Mouse (Mus musculus) urinary bladder, adult 18-20 months (tissue): ENCODE measurements around the gene Synpo2.

Experiments
- DNase-seq, 2 experiments: peaks; one replicate each; pipeline ENCODE4 v3.0.0; 2022; ENCODE audit warnings: low spot score in 2 of 2, mixed read lengths in 2 of 2

Synpo2 gene

DNA sequence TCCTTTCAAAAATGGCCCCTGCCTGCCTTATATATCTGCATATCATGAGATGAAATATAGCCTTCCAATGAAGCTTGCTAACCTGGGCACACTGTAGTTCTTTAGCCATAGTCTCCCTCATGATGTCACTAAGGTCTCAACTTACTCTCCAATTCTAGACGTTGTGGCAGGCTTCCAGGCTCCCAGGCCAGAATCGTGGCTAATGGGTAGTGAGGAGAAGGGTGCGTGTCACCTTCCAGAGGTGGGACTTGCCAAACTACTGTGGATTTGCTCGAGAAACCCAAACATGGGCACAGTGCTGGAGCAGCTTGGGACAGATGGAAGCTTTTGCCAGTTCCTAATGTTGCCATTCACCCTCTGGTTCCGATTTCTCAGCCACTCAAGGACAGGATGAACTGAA, 69.5 kb downstream of the Synpo2 start:
- no peak for DNase-seq

DNA sequence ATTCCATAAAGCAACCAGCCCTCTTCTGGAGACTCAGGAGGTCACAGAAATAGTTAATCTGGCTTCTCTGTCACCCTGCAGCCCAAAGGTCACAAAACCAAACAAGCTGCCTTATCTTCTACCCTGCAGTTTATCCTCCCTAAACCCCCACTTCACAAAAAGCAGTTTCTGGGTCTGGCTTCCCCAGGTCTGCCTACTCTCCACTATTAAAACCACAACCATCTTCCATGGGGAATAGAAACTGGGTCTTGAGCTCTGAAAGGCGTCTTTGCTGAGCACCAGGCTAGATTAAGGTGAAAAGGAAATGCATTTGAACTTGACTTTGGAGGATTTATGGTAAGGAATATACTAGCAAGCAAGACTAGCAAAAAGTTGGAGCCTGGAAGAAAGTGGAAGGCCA, 71.8 kb downstream of the Synpo2 start:
- no peak for DNase-seq

- DNase-seq, result no peak
Observed at GRCm38 (mm10) chr3:123163192-123163523, 72.8 kb downstream of the Synpo2 start.

GRCm38 (mm10) chr3:123162289-123163191, 73.4 kb downstream of the Synpo2 start:
- no peak for DNase-seq

- DNase-seq, result no peak
Observed at GRCm38 (mm10) chr3:123160792-123161191, 75.2 kb downstream of the Synpo2 start.

GRCm38 (mm10) chr3:123159139-123159824, 76.7 kb downstream of the Synpo2 start:
- DNase-seq, result no peak

- no peak for DNase-seq
Observed at GRCm38 (mm10) chr3:123158579-123158978, 77.4 kb downstream of the Synpo2 start.

DNA sequence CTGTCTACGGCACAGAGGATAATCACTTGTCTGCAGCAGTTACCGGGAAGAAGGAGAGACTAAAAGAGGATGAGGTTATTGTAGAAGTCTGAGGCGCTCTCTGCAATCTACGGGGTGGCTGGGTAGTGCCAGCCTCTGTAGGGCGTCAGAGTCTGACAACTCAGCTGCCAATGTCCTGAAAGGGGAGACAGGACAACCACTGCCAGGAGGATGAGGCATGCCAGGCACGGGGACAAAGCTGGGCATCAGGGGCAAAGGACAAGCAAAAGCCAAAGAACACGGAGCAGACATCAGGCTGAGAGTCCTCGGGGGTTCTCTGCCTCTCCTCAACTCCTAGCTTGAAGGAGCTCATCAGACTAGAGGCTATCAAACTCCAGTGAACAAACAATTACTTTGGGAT, 82.6 kb downstream of the Synpo2 start:
- no peak for DNase-seq

GRCm38 (mm10) chr3:123152911-123153310, 83.0 kb downstream of the Synpo2 start:
- DNase-seq, result no peak

- DNase-seq, result no peak
Observed at GRCm38 (mm10) chr3:123150523-123151135, 85.3 kb downstream of the Synpo2 start.

DNA sequence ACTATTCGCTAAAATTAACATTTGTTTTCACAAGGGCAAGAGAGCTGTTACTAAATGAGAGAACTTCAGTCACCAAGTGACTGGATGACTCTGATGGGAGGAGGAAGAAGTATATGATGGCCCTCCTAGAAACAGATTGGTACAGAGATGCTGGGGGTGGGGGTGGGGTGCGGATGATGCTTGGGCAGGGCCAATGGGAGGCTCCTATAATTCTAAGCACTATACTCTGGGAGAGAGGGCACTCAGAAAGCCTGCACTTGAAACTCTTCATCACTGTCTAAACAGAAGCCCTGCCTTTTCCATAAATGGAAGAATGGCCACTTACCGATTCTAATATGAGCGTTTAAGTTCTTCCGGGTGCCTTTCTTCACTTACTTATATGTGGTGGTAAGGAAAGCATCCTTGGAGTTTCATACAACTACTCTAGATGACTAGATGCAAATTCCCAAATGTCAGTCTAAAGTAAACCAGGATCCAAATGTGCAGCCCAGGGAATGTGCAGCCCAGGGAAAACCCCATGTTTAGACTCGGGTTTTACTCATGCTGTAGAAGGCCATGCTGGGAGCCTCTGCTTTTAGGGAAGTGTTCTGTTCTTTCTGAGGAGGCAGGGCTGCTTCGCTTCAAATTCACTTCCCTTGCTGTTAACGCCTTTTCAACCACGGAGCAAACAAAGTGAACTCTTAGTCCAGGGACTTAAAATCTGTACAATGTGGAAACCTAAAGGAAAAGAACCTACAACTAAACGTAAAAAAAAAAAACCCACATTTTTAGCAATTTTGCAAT, 86.4 kb downstream of the Synpo2 start:
- DNase-seq, result no peak

DNA sequence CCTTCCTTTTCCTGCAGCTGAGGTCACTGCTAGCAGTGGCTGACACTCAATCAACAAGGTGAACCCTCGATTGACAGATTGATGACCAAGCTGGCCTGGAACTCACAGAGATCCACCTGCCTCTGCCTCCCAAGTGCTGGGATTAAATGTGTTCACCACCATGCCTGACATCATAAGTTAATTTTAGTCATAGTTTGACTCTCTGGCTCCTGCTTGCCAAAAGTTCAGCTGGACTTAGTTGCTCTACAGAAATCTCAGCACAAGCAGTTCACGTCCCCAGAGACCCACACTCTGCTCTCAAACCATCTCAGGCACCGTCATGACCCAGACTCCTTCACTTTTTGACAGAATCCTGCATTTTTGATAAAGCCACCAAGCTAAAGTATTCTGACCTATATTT, 87.3 kb downstream of the Synpo2 start:
- no peak for DNase-seq

DNA sequence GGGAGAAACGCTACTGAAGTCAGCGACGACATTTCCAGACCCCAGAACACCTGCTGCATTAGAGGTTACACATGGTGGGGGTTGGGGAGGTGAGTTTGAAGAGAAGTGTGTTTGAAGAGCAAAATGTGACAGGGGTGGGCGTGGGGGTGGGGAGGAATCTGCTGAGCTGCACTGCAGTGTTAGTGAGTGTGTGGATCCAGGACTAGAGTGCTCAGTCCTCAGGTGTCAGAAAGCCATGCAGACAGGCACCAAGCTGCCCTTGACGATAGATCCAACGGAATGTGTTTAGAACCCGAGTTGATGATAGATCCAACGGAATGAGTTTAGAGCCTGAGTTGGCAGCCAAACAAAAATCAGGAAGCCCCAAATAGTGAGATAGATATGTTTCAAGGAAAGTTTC, 89.4 kb downstream of the Synpo2 start:
- DNase-seq, result no peak

GRCm38 (mm10) chr3:123145942-123146341, 90.0 kb downstream of the Synpo2 start:
- no peak for DNase-seq

GRCm38 (mm10) chr3:123143412-123143811, 92.5 kb downstream of the Synpo2 start:
- no peak for DNase-seq

GRCm38 (mm10) chr3:123142298-123142697, 93.7 kb downstream of the Synpo2 start:
- DNase-seq, result no peak

DNA sequence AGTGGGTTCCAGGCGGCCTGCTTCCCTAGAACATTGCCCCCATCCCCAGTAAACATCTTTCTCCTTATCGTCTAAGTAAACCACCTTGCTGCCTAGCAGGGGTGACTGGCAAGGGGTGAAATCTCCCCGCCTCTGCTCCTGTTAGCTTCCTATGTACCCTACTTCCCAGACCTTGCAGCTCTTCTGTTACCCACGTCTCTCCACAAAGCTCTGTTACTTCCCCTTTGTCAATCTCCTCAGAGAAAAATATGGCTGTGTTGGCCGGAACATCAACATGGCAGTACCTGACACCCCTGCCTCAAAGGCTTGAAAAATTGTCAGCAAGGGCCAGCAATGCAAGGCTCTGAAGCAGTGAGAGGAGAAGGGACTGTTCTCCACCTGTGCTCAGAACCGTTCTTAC, 94.9 kb downstream of the Synpo2 start:
- DNase-seq, result no peak

DNA sequence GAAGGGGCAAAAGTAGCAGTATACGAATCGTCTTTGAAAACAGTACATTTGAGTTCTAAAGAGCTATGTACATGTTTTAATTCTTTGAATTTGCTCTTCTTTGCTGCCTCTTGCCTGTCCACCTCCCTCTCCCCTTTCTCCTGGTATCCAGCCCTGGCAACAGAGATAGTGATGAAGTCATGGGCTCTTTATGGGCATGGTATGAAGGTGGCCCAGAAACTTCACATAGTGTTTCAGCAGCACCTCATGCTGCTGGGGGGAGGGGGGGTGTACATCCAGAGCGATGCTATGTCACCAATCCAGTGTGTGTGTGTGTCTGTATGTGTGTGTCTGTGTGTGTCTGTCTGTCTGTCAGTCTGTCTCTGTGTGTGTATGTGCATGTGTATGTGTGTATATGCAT, 95.8 kb downstream of the Synpo2 start:
- DNase-seq, result no peak

- DNase-seq, result no peak
Observed at GRCm38 (mm10) chr3:123139619-123140018, 96.3 kb downstream of the Synpo2 start.

- DNase-seq, result peak; percentile 28 to 80
Observed at GRCm38 (mm10) chr3:123138274-123139003, 97.5 kb downstream of the Synpo2 start.

GRCm38 (mm10) chr3:123132101-123132500, 103.8 kb downstream of the Synpo2 start:
- no peak for DNase-seq
